Mouse (Mus musculus) T-helper 2 cell (primary cell): ENCODE results near the gene Rcan1.

Experiments
- in situ Hi-C: fragments of 300-600 bp; cut with MboI, MseI; formaldehyde crosslinking; loops from one replicate; pipeline ENCODE4 v1.15.1; 2025; ENCODE audit warnings: high pct_unique_total_duplicates

Rcan1 gene

GRCm38 (mm10) chr16:92468459-92468858 is 2.2 kb downstream of the Rcan1 start:
- in situ Hi-C loops: no loop called here

- in situ Hi-C loops: no loop called here
Observed at GRCm38 (mm10) chr16:92467041-92467440, 3.6 kb downstream of the Rcan1 start.

GRCm38 (mm10) chr16:92465642-92466526 is 4.8 kb downstream of the Rcan1 start:
- in situ Hi-C loops: no loop called here

- in situ Hi-C loops: no loop called here
Observed at GRCm38 (mm10) chr16:92465226-92465625, 5.4 kb downstream of the Rcan1 start.

DNA sequence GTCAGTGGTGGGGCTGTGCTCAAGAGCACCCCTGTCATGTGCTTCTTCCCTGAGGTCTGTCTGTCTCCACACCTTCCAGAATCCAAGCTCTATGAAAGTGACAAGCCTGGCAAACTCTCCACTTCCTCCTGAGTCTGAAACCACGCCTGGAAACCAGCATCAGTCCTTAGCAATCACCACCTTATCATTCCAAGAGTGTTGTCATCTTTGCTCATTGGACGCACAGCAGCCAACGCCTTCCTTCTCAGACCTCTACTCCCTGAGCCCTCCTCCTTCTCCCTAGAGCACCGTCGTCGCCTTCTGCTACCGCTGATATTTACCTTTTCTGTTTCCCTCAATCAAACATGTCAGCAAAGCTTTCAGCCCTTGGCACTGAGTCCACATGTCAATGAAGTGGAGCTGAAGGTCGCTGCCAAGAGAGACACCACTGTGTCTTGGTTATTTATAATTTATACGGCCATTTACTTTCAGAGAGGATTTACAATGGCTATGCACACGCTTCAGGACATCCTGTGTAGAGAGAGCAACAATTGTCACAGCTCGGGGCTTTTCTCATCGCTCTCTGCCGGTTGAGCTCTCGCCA is 6.2 kb downstream of the Rcan1 start:
- in situ Hi-C loops: no loop called here

- in situ Hi-C loops: no loop called here
Observed at GRCm38 (mm10) chr16:92461412-92461811, 9.3 kb downstream of the Rcan1 start.

DNA sequence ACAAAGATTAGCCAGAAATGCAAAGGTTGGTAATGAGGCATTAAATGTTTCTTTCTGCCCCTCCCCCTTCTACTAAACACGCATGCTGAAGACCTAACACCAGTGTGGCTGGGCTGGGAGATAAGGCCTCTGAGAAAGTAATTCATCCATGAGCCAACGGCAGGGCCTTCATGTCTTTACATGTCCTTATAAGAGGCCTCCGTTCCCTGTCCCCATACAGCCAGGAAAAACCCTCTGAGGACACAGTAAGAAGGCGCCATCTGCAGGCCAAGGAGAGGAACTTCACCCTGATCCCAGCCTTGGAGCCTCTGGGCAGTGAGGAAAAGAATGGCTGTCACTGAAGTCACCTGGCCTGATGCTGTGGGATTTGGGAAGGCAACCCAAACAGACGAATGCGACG is 13.1 kb downstream of the Rcan1 start:
- in situ Hi-C loops: no loop called here

DNA sequence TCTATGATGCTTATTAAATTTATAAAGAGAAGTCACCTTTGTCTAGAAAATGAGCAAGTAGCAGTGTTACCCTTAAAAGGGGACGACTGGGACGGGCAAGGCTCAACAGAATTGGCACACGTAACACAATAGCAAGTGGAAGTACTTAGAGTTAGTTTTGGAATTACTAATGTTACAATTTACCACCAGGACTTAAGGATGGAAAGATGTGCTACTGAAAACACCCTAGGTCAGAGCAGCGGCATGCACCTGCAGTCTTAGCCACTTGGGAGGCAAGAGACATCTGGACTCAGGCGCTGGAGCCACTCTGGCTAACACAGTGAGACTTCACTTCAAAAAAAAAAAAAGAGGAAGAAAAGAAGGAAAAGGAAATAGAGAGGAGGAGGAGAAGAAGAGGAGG is 14.7 kb downstream of the Rcan1 start:
- in situ Hi-C loops: no loop called here

- in situ Hi-C loops: no loop called here
Observed at GRCm38 (mm10) chr16:92455488-92455887, 15.2 kb downstream of the Rcan1 start.

DNA sequence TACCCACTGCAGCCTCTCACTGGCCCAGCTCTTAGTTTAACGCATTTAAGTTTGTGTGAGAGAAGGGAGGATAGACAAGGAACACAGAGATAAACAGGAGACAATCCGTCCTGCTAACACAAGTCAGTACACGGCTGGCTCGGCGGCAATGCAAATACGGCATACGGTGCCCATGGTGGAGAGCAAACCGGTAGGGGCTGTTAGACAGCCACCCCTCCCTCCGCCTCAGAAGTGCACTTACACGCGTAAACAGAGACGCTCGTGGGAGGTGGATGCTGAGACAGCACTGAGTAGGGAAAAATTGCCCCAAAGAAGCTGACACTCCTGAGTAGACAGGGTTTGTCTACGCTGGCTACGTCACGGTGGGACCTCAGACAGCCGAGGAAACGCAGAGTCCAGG is 16.2 kb downstream of the Rcan1 start:
- in situ Hi-C loops: no loop called here

DNA sequence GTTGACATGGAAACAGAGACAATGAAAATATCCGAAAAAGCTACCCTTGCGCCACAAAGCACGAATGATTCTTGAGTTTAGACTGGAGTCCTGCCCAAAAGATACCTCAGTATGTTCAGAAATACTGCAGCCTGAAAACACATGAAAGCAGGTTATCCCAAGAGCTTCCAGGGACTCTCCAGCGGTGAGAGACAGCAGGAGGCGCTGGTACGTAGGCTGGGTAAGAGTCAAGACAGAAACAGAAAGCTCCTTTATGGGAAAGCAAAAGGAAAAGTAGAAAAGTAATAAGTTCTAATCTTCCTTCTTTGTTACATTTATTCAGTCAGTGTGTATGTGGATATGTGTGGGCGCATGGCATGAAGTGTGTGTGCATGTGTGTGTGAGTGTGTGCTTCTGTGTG is 16.7 kb downstream of the Rcan1 start:
- in situ Hi-C loops: no loop called here

DNA sequence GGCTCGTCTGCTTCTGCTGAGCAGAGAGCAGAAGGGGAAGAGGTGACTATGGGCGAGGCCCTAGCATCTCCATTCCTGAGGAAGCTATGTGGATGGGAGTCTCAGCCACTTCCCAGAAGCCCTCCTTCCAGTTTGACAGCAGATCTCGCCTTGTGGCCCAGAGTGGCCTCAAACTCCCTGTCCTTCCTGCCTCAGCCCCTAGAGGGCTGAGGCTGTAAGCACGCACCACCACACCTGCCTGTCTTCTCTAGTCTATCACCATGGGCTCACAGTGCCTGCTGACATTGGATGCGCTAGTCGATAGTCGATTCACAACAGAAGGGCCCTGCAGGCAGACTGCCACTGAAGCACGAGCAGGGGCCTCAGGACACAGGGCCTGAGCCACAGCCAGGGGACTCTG is 18.1 kb downstream of the Rcan1 start:
- in situ Hi-C loops: no loop called here

GRCm38 (mm10) chr16:92451516-92452072 is 19.1 kb downstream of the Rcan1 start:
- in situ Hi-C loops: no loop called here

DNA sequence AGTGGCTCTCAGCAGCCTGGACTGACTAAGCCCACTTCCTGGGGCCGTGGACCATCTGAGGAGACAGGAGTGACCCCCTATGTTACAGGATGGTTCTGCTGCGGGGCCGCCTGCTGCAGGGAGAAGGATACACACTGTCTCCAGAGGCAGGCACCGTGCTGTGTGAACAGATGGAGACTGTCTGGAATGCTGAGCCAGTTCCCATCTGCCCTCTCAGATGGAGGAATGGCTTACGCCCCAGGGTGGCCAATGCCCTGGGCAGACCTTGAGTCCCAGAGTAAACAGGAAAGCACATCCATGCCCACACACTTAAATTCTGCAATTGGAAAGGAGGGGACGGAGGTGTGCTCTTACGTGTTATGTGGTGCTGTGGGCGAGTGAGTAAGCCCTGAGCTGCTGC is 20.3 kb downstream of the Rcan1 start:
- in situ Hi-C loops: no loop called here

DNA sequence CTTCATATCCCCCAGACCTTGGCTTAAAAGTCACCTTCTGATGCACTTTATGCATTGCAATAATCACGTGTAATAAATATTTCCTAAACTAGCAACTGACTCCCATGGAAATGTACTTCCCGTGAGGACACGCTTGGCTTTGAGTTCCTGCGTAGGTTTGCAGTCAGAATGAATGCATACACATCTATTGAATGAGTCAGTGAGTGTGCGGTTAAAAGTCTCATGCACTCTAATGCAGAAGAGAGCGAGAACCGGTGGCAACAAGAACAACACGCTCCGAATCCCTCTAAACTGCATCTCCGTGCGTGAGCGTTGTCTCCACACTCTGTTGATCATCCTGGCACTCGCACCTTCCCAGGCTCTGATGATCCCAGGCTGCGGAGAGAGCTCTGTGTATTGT is 21.6 kb downstream of the Rcan1 start:
- in situ Hi-C loops: no loop called here

GRCm38 (mm10) chr16:92445377-92445776 is 25.3 kb downstream of the Rcan1 start:
- in situ Hi-C loops: no loop called here

- in situ Hi-C loops: loop anchor here (5.0 kb wide), 1 partner anchor 46 kb away; no protein-coding TSS in a partner anchor
Observed at GRCm38 (mm10) chr16:92443644-92444113, 27.0 kb downstream of the Rcan1 start.

DNA sequence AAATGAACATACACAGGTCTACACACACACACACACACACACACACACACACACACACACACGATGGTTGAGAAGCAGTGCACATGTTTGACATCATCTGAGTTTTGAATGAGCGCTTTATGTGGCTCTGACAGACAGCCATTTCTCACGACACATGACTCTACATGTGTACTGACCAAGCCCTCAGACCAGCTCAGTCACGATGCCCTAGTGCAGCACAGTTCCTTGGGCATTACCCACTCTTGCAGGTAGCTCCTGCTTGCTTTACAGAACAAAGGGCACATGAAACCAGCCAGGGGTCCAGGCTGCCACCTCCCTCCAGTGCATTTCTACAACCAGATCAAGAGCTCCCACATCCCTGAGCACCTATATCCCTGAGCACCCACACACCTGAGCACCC is 27.7 kb downstream of the Rcan1 start:
- in situ Hi-C loops: loop anchor here (5.0 kb wide), 1 partner anchor 46 kb away; no protein-coding TSS in a partner anchor

DNA sequence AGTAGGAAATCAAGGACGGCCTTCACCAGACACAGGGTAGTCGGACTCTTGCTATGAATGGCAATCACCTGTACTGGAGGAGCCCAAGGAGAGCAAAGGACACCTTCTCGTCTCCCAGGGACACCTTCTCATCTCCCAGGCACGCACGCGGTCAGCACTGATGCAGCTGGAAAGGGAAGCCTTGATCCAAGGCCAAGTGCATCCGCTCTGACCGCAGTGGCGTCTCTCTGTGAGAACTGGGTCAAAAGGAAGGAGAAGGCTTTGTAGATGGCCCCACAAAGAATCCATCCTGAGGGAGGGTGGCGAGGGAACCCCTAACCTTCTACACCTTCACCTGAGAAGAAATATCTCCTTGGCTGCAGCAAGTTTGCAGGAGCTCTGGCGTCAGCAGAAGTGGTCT is 28.5 kb downstream of the Rcan1 start:
- in situ Hi-C loops: loop anchor here (5.0 kb wide), 1 partner anchor 45 kb away; no protein-coding TSS in a partner anchor

DNA sequence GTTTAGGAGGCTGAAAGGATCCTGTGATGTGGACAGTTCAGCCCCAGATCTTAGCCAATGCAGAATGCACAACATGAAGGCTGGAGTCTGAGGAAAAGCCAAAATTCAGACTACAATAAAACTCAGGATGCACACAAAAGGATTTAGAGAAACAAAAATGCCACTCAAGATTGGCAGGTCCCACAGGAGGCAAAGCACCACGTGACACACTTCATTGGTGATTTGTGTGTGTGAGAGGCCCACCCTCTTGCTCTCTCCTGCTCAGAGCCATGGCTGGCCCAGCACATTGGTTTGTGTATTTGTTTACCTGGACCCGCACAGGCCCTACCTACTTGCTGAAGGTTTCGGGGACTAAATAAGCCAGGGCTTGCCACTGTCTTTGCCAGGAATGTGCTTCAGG is 29.5 kb downstream of the Rcan1 start:
- in situ Hi-C loops: loop anchor here (5.0 kb wide), 1 partner anchor 44 kb away; no protein-coding TSS in a partner anchor

DNA sequence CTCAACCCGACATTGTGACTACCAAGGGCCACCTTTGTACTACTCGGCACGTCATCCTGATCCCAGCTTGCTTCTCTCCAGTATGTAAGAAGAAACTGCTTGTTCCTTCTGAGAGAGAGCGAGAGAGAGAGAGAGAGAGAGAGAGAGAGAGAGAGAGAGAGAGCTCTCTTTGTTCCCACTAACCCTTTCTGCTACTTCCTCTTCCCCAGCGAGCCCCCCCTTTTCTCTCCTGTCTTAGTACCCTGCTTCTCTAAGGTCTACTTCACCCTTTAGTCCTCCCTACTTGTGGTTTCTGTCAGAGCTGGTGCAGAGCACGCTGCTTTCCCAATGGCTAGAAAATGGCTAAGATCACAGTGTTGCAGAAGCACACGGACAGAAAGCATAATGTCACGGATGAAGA is 30.4 kb downstream of the Rcan1 start:
- in situ Hi-C loops: loop anchor here (5.0 kb wide), 1 partner anchor 43 kb away; no protein-coding TSS in a partner anchor

- in situ Hi-C loops: loop anchor here (5.0 kb wide), 1 partner anchor 42 kb away; no protein-coding TSS in a partner anchor
Observed at GRCm38 (mm10) chr16:92439775-92440174, 30.9 kb downstream of the Rcan1 start.
